Mouse (Mus musculus) neural tube, embryonic 10.5 days (tissue): Measurements from ENCODE around the gene Rpl41.
"Not testable (repeated sequence)": the region's sequence is repeated elsewhere in the genome, so short reads cannot be mapped to it uniquely, and the experiment has no call there.

Experiments used
- DNase-seq: peaks from one replicate; pipeline ENCODE4 v3.0.0-alpha.2; 2017; ENCODE audit warnings: low spot score; ENCODE audit errors: extremely low spot score

Rpl41 gene

GRCm38 (mm10) chr10:128524732-128525662, 24.1 kb downstream of the Rpl41 start:
- DNase-seq: peak; percentile 73

DNA sequence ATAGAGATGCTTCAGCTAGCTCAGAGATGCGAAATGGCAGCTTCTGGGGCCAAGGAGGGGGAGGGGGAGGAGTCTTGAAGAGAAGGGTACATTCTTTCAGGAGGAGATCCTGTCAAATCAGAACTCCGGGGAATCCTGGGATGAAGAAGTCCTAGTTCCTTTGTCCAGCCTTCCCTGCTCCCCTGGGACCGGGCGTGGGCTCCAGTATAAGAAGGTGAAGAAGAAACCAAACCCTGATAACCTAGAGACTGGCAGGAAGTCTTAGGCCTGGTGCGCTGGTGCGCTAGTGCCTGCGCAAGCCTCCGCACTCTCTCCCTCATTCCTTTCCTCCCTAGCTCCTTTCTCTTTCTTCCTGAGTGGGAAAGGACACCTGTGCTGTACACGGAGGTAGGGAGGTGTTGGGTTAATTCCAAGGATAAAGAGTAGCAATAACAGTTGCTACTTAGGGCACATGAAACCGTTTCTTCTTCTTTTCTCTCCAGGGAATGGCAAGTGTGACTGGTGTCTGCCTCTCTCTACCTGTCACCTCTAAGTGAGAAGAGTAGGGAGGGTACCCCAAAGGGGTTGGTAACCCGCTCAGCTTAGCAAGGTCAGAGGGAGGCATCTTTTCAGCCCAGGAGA, 24.9 kb downstream of the Rpl41 start:
- DNase-seq: peak; percentile 30

DNA sequence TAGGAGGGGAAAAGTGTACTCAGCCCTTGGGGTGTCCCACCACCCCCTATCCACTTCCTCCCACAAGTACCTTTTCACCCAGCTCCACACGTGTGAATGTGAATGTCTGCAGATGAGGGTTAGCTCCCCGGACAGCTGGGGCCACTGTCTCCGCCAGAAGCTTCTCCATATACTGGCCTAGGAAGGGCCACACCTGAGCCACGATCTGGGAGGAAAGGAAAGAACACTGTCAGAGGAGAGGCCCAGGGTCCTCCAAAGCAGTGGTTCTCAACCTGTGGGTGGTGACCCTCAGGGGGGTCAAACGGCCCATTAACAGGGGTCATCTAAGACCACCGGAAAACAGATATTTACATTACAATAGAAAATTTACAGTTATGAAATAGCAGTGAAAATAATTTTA, 26.8 kb downstream of the Rpl41 start:
- no peak for DNase-seq

GRCm38 (mm10) chr10:128520591-128520990, 28.5 kb downstream of the Rpl41 start:
- no peak for DNase-seq

- DNase-seq: no peak
Observed at GRCm38 (mm10) chr10:128518833-128519232, 30.3 kb downstream of the Rpl41 start.

DNA sequence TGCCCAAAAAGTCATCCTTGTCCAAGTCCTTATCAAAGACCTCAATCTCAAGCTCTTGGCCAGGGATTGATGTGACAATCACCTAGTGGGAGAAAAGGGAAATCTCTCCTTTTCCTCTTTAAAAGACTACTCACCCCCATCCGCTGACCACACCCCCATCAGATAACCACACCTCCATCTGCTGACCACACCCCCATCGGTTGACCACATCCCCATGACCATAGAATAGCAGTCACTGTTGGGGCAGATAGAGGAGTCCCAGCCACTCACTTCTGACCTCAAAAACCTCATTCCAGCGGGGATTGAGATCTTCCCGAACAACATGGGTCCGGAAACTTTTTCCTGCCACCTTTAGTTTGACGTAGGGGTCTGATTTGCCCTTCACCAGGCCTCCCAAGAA, 32.4 kb downstream of the Rpl41 start:
- DNase-seq: no peak

GRCm38 (mm10) chr10:128516029-128516428, 33.1 kb downstream of the Rpl41 start:
- no peak for DNase-seq

- DNase-seq: no peak
Observed at GRCm38 (mm10) chr10:128515044-128515443, 34.1 kb downstream of the Rpl41 start.

DNA sequence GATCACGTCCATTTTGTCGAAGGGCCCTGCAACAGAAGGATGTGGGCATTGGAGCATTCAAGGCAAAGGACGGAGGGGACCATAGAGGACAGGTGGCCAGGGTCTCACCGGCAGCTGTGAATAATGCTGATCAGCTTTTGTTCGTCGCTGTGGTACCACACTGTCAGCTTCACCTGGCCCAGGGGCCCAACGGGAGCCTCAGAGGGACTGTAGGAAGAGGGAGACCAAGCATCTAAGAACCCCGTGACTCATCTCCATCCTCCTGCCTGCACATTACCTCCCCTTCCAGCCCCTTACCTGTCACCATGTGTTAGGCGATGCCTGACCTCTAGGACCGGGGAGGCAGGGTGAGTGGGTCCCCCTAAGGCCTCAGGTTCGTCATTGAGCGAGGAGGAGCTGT, 37.3 kb downstream of the Rpl41 start:
- DNase-seq: no peak

DNA sequence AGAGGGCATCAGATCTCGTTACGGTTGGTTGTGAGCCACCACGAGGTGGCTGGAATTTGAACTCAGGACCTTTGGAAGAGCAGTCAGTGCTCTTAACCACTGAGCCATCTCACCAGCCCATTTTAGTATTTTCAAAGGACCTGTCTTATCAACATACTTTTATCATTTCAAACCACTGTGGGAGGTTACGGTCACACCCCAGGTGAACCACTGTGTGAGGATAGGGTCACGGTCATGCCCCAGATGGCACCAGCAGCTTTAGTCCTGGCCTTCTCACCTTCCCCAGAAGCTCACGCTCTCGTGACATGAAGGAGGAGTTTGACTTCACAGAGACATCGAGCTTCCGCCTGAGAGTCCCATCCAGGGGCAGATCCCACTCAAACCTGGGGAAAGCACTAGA, 37.9 kb downstream of the Rpl41 start:
- DNase-seq: no peak

GRCm38 (mm10) chr10:128510301-128510700, 38.8 kb downstream of the Rpl41 start:
- DNase-seq: no peak

DNA sequence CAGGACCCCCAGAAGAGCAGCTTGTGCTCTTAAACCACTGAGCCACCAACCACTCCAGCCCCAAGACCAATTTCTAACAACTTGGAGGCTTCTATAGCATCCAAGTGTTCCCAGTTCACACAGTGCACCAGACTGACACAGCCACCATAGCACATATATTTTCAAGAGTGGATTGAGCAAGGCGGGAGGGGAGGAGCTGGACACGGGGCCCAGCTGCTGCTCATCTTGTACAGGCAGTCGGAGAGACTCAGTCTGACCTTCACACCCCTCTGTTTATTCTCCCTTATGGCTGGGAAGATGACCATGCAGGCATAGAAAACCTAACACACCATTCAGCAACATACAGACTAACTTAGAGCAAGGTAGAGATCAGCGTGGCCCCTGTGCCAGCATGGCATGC, 39.3 kb downstream of the Rpl41 start:
- no peak for DNase-seq

DNA sequence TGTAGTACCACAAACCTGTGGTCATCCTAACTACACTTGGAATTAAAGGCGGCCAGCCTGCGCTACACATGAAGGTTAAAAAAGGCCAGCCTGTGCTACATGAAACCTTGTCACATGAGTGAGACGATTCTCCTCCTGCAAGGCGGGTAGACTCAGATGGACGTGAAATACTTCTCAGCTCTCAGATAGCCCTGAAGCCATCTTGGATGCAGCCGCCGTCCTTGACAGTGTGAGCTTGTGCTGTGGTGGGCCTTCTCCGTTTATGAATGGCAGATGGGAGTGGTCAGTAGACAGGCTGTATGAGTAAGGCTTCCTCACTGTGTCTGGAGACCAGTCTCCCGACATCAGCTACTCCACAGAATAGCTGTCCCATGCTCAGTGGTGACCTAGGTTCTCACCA, 39.9 kb downstream of the Rpl41 start:
- no peak for DNase-seq

GRCm38 (mm10) chr10:128508260-128508659, 40.8 kb downstream of the Rpl41 start:
- DNase-seq: no peak

GRCm38 (mm10) chr10:128505974-128506373, 43.1 kb downstream of the Rpl41 start:
- no peak for DNase-seq

GRCm38 (mm10) chr10:128505371-128505667, 43.8 kb downstream of the Rpl41 start:
- DNase-seq: not testable (repeated sequence)

- no peak for DNase-seq
Observed at GRCm38 (mm10) chr10:128504641-128505370, 44.3 kb downstream of the Rpl41 start.

DNA sequence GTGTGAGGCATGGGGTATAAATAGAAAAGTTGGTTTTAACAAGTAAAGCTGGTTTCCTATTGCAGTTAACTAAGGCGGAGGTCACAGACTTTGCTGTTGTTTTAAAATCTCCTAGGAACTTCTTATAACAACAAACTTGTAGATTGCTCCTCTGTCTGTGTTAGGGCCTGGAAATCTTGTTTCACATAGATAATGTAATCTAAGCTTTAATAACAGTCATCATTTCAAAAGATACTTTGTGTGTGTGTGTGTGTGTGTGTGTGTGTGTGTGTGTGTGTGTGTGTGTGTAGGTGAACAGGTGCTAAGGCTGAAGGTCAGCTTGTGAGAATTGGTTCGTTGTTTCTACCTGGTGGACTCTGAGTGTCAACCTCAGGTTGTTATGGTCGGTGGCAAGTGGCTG, 45.1 kb downstream of the Rpl41 start:
- no peak for DNase-seq

DNA sequence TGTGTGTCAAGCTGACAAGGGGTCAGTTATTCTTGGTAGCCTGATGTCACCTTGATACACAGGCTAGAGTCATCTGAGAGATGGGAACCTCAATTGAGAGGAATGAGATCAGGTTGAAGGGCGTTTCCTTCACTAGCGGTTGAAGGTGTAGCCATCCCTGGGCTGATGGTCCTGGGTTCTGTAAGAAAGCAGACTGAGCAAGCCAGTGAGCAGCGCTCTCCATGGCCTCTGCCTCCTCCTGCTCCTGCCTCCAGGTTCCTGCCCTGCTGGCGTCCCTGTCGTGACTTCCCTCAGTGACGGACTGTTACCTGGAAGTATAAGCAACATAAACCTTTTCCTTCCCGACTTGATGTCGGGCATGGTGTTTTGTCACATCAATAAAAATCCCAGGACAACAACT, 45.6 kb downstream of the Rpl41 start:
- DNase-seq: no peak

DNA sequence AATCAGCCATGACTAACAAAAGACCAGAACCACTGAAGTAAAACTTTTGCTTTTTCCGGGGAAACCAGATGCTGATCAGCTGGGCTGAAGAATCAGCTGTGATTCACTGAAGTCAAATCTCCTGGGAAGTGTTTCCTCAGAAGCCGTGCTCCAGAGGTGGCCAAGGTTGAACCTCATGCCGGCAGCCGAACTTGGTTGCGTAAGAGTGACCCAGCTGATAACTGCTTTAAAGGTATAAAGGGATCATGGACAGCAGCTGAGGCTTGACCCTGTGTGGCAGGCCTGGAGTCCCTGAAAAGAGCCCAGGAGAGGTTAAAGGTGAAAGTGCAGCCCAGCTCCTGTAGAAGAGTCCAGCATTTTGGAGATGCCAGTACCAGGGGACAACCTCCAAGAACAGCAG, 46.8 kb downstream of the Rpl41 start:
- no peak for DNase-seq

- peak; percentile 67 for DNase-seq
Observed at GRCm38 (mm10) chr10:128499116-128499671, 49.9 kb downstream of the Rpl41 start.

DNA sequence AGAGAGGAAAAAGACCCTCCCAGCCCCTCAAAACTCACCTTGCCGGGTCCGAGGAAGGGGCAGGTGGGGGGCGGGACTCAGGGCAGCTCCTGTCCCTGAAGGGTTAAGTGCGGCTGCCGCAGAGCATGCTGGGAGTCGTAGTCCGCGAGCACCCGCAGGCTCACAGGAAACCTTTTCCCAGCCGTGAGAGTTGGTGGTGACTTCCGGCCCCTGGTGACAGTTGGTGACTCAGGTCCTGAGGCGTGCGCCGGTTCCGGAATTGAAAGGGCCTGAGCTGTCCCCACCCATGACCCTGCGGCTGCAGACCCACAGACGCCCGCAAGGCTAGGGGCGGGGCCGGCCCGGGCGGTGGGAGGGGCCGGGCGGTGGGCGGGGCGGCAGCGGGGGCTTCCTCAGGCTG, 50.5 kb downstream of the Rpl41 start, which contains the start of gene Myl6b:
TSS of gene Myl6b (minus strand) at position 96 of the 400 bp plus-strand sequence.
- peak; percentile 95 for DNase-seq
